Mouse (Mus musculus): Measurements from ENCODE around the gene Tjp2. TPM values are rescaled to one million over a fixed set of nuclear protein-coding genes. Genes with fewer than 3 reads are reported as not detected.

Gene Tjp2
- polyA plus RNA-seq, 1 experiment from 2014 or later = 18.3 TPM

GRCm38 (mm10) chr19:24111581-24111980 is 113.2 kb downstream of the Tjp2 start:
- WGBS = 97% methylated on average over 7 of the region's 7 CpGs
- Histone ChIP-seq H3K4me1 (replicated peaks; ENCODE audit: control insufficient read depth, insufficient read depth) (no peaks in the 10 kb centered on the region), H3K9ac (ENCODE audit: low read length) (no peak overlapping the region), H3K4me3 (ENCODE audit: low read depth, low read length) (no peak overlapping the region), H3K27me3 (ENCODE audit: control insufficient read depth, insufficient read depth, low read length) (no peaks in the 10 kb centered on the region), H3K4me2 (replicated peaks; ENCODE audit: low read depth) (no peak overlapping the region), H3K36me3 (ENCODE audit: control insufficient read depth, insufficient read depth, low read length) (peaks cover 21% of the 10 kb centered on the region), H3K9me3 (ENCODE audit: control insufficient read depth, low read length) (no peaks in the 10 kb centered on the region), H3K27ac (replicated peaks) (no peak overlapping the region)
- DNase-seq (ENCODE audit: low spot score) = no peak
- no peak for ATAC-seq (ENCODE audit: low FRiP score, low TSS enrichment)
- TF ChIP-seq CTCF (IDR thresholded peaks at IDR 0.05; ENCODE audit: low read depth) (peak; percentile 25; the same call in 1 of the 2 replicates), EP300 (optimal IDR thresholded peaks at IDR 0.05) (no peak)

GRCm38 (mm10) chr19:24107707-24108106 is 117.1 kb downstream of the Tjp2 start:
- ATAC-seq (ENCODE audit: low FRiP score, low TSS enrichment) (0 out of 2 replicates have a peak, but pooled peaks have one; percentile 47), DNase-seq (ENCODE audit: low spot score) (no peak)

GRCm38 (mm10) chr19:24103802-24104201 is 121.0 kb downstream of the Tjp2 start:
- no peak overlapping the region for H3K4me2 ChIP-seq (replicated peaks; ENCODE audit: low read depth)
- H3K4me3 ChIP-seq (ENCODE audit: low read depth, low read length) = no peak overlapping the region
- DNase-seq (ENCODE audit: low spot score) = no peak
- H3K4me1 ChIP-seq (replicated peaks; ENCODE audit: control insufficient read depth, insufficient read depth) = no peaks in the 10 kb centered on the region
- no peak overlapping the region for H3K9ac ChIP-seq (ENCODE audit: low read length)
- H3K9me3 ChIP-seq (ENCODE audit: control insufficient read depth, low read length) = no peaks in the 10 kb centered on the region
- no peak overlapping the region for H3K27ac ChIP-seq (replicated peaks)
- H3K27me3 ChIP-seq (ENCODE audit: control insufficient read depth, insufficient read depth, low read length) = no peaks in the 10 kb centered on the region
- WGBS = 70% methylated on average over 3 of the region's 3 CpGs
- ATAC-seq (ENCODE audit: low FRiP score, low TSS enrichment) = no peak
- no peak for TF ChIP-seq CTCF (IDR thresholded peaks at IDR 0.05; ENCODE audit: low read depth)
- H3K36me3 ChIP-seq (ENCODE audit: control insufficient read depth, insufficient read depth, low read length) = peaks cover 4% of the 10 kb centered on the region; the same call in 1 of the 2 replicates

More at GRCm38 (mm10) chr19:24107707-24108106, 117.1 kb downstream of the Tjp2 start:
- H3K27ac ChIP-seq (replicated peaks) = no peak overlapping the region
- 82% methylated on average over 12 of the region's 12 CpGs for WGBS
- H3K4me2 ChIP-seq (replicated peaks; ENCODE audit: low read depth) = no peak overlapping the region
- no peak overlapping the region for H3K9ac ChIP-seq (ENCODE audit: low read length)
- TF ChIP-seq EP300 (optimal IDR thresholded peaks at IDR 0.05) (no peak), CTCF (IDR thresholded peaks at IDR 0.05; ENCODE audit: low read depth) (no peak)
- H3K36me3 ChIP-seq (ENCODE audit: control insufficient read depth, insufficient read depth, low read length) = peaks cover 21% of the 10 kb centered on the region
- no peaks in the 10 kb centered on the region for H3K27me3 ChIP-seq (ENCODE audit: control insufficient read depth, insufficient read depth, low read length)
- H3K4me1 ChIP-seq (replicated peaks; ENCODE audit: control insufficient read depth, insufficient read depth) = no peaks in the 10 kb centered on the region
- no peak overlapping the region for H3K4me3 ChIP-seq (ENCODE audit: low read depth, low read length)
- H3K9me3 ChIP-seq (ENCODE audit: control insufficient read depth, low read length) = no peaks in the 10 kb centered on the region

- Histone ChIP-seq H3K27me3 (ENCODE audit: control insufficient read depth, insufficient read depth, low read length) (no peaks in the 10 kb centered on the region), H3K27ac (replicated peaks) (no peak overlapping the region), H3K4me3 (ENCODE audit: low read depth, low read length) (no peak overlapping the region), H3K36me3 (ENCODE audit: control insufficient read depth, insufficient read depth, low read length) (no peaks in the 10 kb centered on the region), H3K9me3 (ENCODE audit: control insufficient read depth, low read length) (no peaks in the 10 kb centered on the region), H3K4me2 (replicated peaks; ENCODE audit: low read depth) (no peak overlapping the region), H3K9ac (ENCODE audit: low read length) (no peak overlapping the region), H3K4me1 (replicated peaks; ENCODE audit: control insufficient read depth, insufficient read depth) (no peaks in the 10 kb centered on the region)
- DNase-seq (ENCODE audit: low spot score) (no peak), ATAC-seq (ENCODE audit: low FRiP score, low TSS enrichment) (no peak)
- WGBS = 81% methylated on average over 10 of the region's 10 CpGs
- no peak for TF ChIP-seq CTCF (IDR thresholded peaks at IDR 0.05; ENCODE audit: low read depth)
- TF ChIP-seq EP300 (optimal IDR thresholded peaks at IDR 0.05) = no peak
Observed at GRCm38 (mm10) chr19:24102562-24103126, 122.2 kb downstream of the Tjp2 start.

GRCm38 (mm10) chr19:24101183-24101582 is 123.6 kb downstream of the Tjp2 start:
- H3K9me3 ChIP-seq (ENCODE audit: control insufficient read depth, low read length) = no peaks in the 10 kb centered on the region
- no peak for DNase-seq (ENCODE audit: low spot score)
- H3K4me1 ChIP-seq (replicated peaks; ENCODE audit: control insufficient read depth, insufficient read depth) = no peaks in the 10 kb centered on the region
- H3K36me3 ChIP-seq (ENCODE audit: control insufficient read depth, insufficient read depth, low read length) = no peaks in the 10 kb centered on the region
- H3K27me3 ChIP-seq (ENCODE audit: control insufficient read depth, insufficient read depth, low read length) = no peaks in the 10 kb centered on the region
- H3K4me2 ChIP-seq (replicated peaks; ENCODE audit: low read depth) = no peak overlapping the region
- WGBS = 76% methylated on average over 6 of the region's 6 CpGs
- H3K27ac ChIP-seq (replicated peaks) = no peak overlapping the region
- no peak overlapping the region for H3K4me3 ChIP-seq (ENCODE audit: low read depth, low read length)
- TF ChIP-seq EP300 (optimal IDR thresholded peaks at IDR 0.05) (no peak), CTCF (IDR thresholded peaks at IDR 0.05; ENCODE audit: low read depth) (peak; percentile 68)
- no peak overlapping the region for H3K9ac ChIP-seq (ENCODE audit: low read length)
- 0 out of 2 replicates have a peak, but pooled peaks have one; percentile 11 for ATAC-seq (ENCODE audit: low FRiP score, low TSS enrichment)

- Histone ChIP-seq H3K9ac (ENCODE audit: low read length) (no peak overlapping the region), H3K36me3 (ENCODE audit: control insufficient read depth, insufficient read depth, low read length) (peaks cover 5% of the 10 kb centered on the region; the same call in 1 of the 2 replicates)
- 60% methylated on average over 10 of the region's 10 CpGs for WGBS
Observed at GRCm38 (mm10) chr19:24098691-24099090, 126.1 kb downstream of the Tjp2 start.

More at GRCm38 (mm10) chr19:24098691-24099090, 126.1 kb downstream of the Tjp2 start:
- no peak for TF ChIP-seq EP300 (optimal IDR thresholded peaks at IDR 0.05)
- no peak for TF ChIP-seq CTCF (IDR thresholded peaks at IDR 0.05; ENCODE audit: low read depth)
- Histone ChIP-seq H3K9me3 (ENCODE audit: control insufficient read depth, low read length) (no peaks in the 10 kb centered on the region), H3K27me3 (ENCODE audit: control insufficient read depth, insufficient read depth, low read length) (no peaks in the 10 kb centered on the region), H3K4me3 (ENCODE audit: low read depth, low read length) (no peak overlapping the region), H3K4me1 (replicated peaks; ENCODE audit: control insufficient read depth, insufficient read depth) (no peaks in the 10 kb centered on the region), H3K4me2 (replicated peaks; ENCODE audit: low read depth) (no peak overlapping the region), H3K27ac (replicated peaks) (no peak overlapping the region)
- DNase-seq (ENCODE audit: low spot score) = no peak
- no peak for ATAC-seq (ENCODE audit: low FRiP score, low TSS enrichment)

Data from stomach, postnatal 0 days (tissue).